Mouse (Mus musculus): ENCODE data around the gene Znrf4.

DNA sequence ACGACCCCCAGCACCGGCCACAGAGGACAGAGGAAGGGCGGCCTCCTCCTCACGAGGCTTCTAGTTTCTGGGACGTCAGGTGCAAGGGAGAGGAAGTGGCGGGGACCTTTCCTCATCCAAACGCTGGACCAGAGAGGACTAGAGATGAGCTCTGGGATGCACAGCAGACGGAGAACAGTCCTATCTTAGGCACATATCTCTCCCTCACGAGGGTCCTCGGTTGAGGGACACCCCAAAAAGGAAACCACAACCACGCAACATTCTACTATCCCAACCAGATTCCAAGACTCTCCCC, 38.7 kb downstream of the Znrf4 start:
- no peak for TF ChIP-seq CTCF (IDR thresholded peaks at IDR 0.05; ENCODE audit: control insufficient read depth, insufficient read depth, low read length)
- no peak for TF ChIP-seq POLR2A (IDR thresholded peaks at IDR 0.05; ENCODE audit: borderline replicate concordance, control insufficient read depth, low read depth, low read length)
